Mouse (Mus musculus): Measurements from ENCODE around the gene Fras1.

DNA sequence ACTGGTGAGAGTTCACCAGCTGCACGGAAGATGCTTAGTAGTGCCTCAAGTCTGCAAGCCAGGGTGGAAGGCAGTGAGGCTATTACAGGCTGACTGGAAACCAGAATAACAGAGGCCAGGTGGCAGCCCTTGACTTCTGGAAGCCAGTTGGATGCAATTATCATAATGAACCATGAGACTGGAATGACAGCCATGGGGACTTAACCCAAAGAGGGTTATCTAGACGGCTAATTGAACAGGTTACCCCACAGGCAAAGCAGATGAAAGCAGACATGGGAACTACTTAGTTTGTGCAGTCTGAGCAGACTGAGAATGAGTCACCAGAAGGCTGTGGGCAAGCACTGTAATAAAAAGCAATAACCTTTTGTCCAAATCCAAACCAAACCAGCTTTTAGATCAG, 28.8 kb upstream of the Fras1 start:
- no peak for TF ChIP-seq CTCF (IDR thresholded peaks at IDR 0.05; ENCODE audit: control insufficient read depth, insufficient read depth, insufficient replicate concordance, low read depth, low read length)
- TF ChIP-seq POLR2A (IDR thresholded peaks at IDR 0.05; ENCODE audit: control insufficient read depth, low read depth, low read length) = no peak

Data from testis, adult 2 months (tissue).